Mouse (Mus musculus) olfactory bulb, adult 2 months (tissue): ENCODE measurements around the gene Btbd9.

Experiments
- CTCF ChIP-seq: fragments of 200-500 bp; IDR thresholded peaks from 2 replicates; pipeline ENCODE4 v1.5.1; 2012; ENCODE audit warnings: low read depth, mild to moderate bottlenecking, low read length, moderate library complexity; ENCODE audit not compliant: insufficient read depth
- POLR2A ChIP-seq: fragments of 200-500 bp; IDR thresholded peaks from 2 replicates; pipeline ENCODE4 v1.6.1; 2012; ENCODE audit warnings: mild to moderate bottlenecking, low read depth, low read length, moderate library complexity; ENCODE audit not compliant: insufficient read depth

GRCm38 (mm10) chr17:30562770-30563169, 13.5 kb downstream of the Btbd9 start:
- TF ChIP-seq CTCF (no peak), POLR2A (no peak)
